Mouse (Mus musculus) forebrain, embryonic 12.5 days (tissue): ENCODE measurements around the gene Rps24. TPM values are rescaled to one million over a fixed set of nuclear protein-coding genes. Genes with fewer than 3 reads are reported as not detected.

Experiments used
- ATAC-seq: fragments of 200-750 bp; cut with Nextera tagmentation; 2 replicates; pipeline ENCODE4 v1.8.0; 2017; ENCODE audit warnings: moderate TSS enrichment; ENCODE audit not compliant: low FRiP score
- H3K27ac ChIP-seq: fragments of 300-500 bp; sonication (generic); 2 replicates; pipeline ENCODE4 v1.5.1; 2016; ENCODE audit warnings: mild to moderate bottlenecking
- H3K27me3 ChIP-seq: fragments of 300-500 bp; sonication (generic); 2 replicates; pipeline ENCODE4 v1.6.1; 2016; ENCODE audit warnings: mild to moderate bottlenecking
- H3K36me3 ChIP-seq: fragments of 300-500 bp; sonication (generic); replicated peaks from 2 replicates; pipeline ENCODE4 v1.6.1; 2016; ENCODE audit warnings: mild to moderate bottlenecking
- H3K4me1 ChIP-seq: fragments of 300-500 bp; sonication (generic); 2 replicates; pipeline ENCODE4 v1.6.1; 2016
- H3K4me2 ChIP-seq: fragments of 300-500 bp; sonication (generic); 2 replicates; pipeline ENCODE4 v1.6.1; 2016; ENCODE audit warnings: mild to moderate bottlenecking, moderate library complexity
- H3K4me3 ChIP-seq: fragments of 300-500 bp; sonication (generic); replicated peaks from 2 replicates; pipeline ENCODE4 v1.5.1; 2016; ENCODE audit warnings: mild to moderate bottlenecking
- H3K9ac ChIP-seq: fragments of 300-500 bp; sonication (generic); 2 replicates; pipeline ENCODE4 v1.6.1; 2016; ENCODE audit warnings: mild to moderate bottlenecking
- H3K9me3 ChIP-seq: fragments of 300-500 bp; sonication (generic); 2 replicates; pipeline ENCODE4 v1.6.1; 2016
- WGBS: fragments of 180-500 bp; shearing (Covaris S2); methylation state at CpG from one replicate; pipeline ENCODE4 v1.1.7; 2016; 5-methylcytosine and 5-hydroxymethylcytosine counted together
- polyA plus RNA-seq: library from polyadenylated mRNA; unstranded; fragments of >200 nt; fragmentation: Nextera tagmentation; extraction: Ambion mirVana; gene quantifications from 2 replicates; pipeline ENCODE4 v1.2.1, GENCODE M21; 2016

Gene Rps24
- polyA plus RNA-seq, 1 experiment from 2014 or later, result 1,043 TPM

GRCm38 (mm10) chr14:24521597-24521996, 34.7 kb downstream of the Rps24 start:
- Histone ChIP-seq H3K36me3 (no peaks in the 10 kb centered on the region), H3K27me3 (no peaks in the 10 kb centered on the region), H3K9ac (no peak overlapping the region), H3K9me3 (no peaks in the 10 kb centered on the region), H3K27ac (no peak overlapping the region), H3K4me2 (no peak overlapping the region), H3K4me3 (no peak overlapping the region), H3K4me1 (peaks cover 18% of the 10 kb centered on the region)
- 84% methylated on average over 8 of the region's 8 CpGs for WGBS
- no peak for ATAC-seq

GRCm38 (mm10) chr14:24525137-24525536, 38.2 kb downstream of the Rps24 start:
- H3K27me3 ChIP-seq, result no peaks in the 10 kb centered on the region
- H3K9me3 ChIP-seq, result no peaks in the 10 kb centered on the region
- H3K27ac ChIP-seq, result peak overlapping the region; percentile 91
- H3K4me3 ChIP-seq, result no peak overlapping the region
- no peaks in the 10 kb centered on the region for H3K36me3 ChIP-seq
- H3K4me2 ChIP-seq, result no peak overlapping the region; the same call in 1 of the 2 replicates
- 68% methylated on average over 3 of the region's 3 CpGs for WGBS
- H3K4me1 ChIP-seq, result peaks cover 32% of the 10 kb centered on the region
- ATAC-seq, result no peak
- H3K9ac ChIP-seq, result no peak overlapping the region

- 22% methylated on average over 10 of the region's 10 CpGs for WGBS
- ATAC-seq, result peak; percentile 59; the same call in 1 of the 2 replicates
- Histone ChIP-seq H3K4me1 (peaks cover 39% of the 10 kb centered on the region), H3K4me3 (no peak overlapping the region), H3K9me3 (no peaks in the 10 kb centered on the region), H3K36me3 (no peaks in the 10 kb centered on the region), H3K27me3 (no peaks in the 10 kb centered on the region), H3K4me2 (peak overlapping the region; percentile 31; the same call in 1 of the 2 replicates), H3K9ac (no peak overlapping the region), H3K27ac (peak overlapping the region; percentile 91)
These were observed 38.9 kb downstream of the Rps24 start for GRCm38 (mm10) chr14:24525677-24526415.

GRCm38 (mm10) chr14:24526440-24526839, 39.5 kb downstream of the Rps24 start:
- no peak overlapping the region for H3K9ac ChIP-seq
- ATAC-seq, result peak; percentile 18; the same call in 1 of the 2 replicates
- H3K9me3 ChIP-seq, result no peaks in the 10 kb centered on the region
- no peak overlapping the region for H3K4me3 ChIP-seq
- WGBS, result 27% methylated on average over 10 of the region's 10 CpGs
- H3K4me1 ChIP-seq, result peaks cover 43% of the 10 kb centered on the region
- peak overlapping the region; percentile 17 for H3K4me2 ChIP-seq
- H3K27ac ChIP-seq, result peak overlapping the region; percentile 91
- H3K36me3 ChIP-seq, result no peaks in the 10 kb centered on the region
- no peaks in the 10 kb centered on the region for H3K27me3 ChIP-seq

GRCm38 (mm10) chr14:24530228-24530627, 43.3 kb downstream of the Rps24 start:
- no peaks in the 10 kb centered on the region for H3K9me3 ChIP-seq
- peaks cover 68% of the 10 kb centered on the region for H3K4me1 ChIP-seq
- H3K9ac ChIP-seq, result no peak overlapping the region
- peak overlapping the region; percentile 57 for H3K27ac ChIP-seq
- ATAC-seq, result peak; percentile 72
- no peaks in the 10 kb centered on the region for H3K36me3 ChIP-seq
- H3K4me3 ChIP-seq, result no peak overlapping the region
- under 1% methylated on average over 6 of the region's 6 CpGs for WGBS
- H3K4me2 ChIP-seq, result 0 out of 2 replicates have a peak overlapping the region, but pooled peaks have one; percentile 9
- no peaks in the 10 kb centered on the region for H3K27me3 ChIP-seq

GRCm38 (mm10) chr14:24534865-24535545, 48.1 kb downstream of the Rps24 start:
- H3K4me2 ChIP-seq, result no peak overlapping the region
- no peaks in the 10 kb centered on the region for H3K9me3 ChIP-seq
- H3K27ac ChIP-seq, result peak overlapping the region; percentile 6
- 52% methylated on average over 9 of the region's 9 CpGs for WGBS
- H3K9ac ChIP-seq, result no peak overlapping the region
- ATAC-seq, result peak; percentile 54; the same call in 1 of the 2 replicates
- no peak overlapping the region for H3K4me3 ChIP-seq
- no peaks in the 10 kb centered on the region for H3K36me3 ChIP-seq
- peaks cover 49% of the 10 kb centered on the region for H3K4me1 ChIP-seq
- no peaks in the 10 kb centered on the region for H3K27me3 ChIP-seq

- Histone ChIP-seq H3K36me3 (no peaks in the 10 kb centered on the region), H3K4me2 (no peak overlapping the region), H3K9me3 (no peaks in the 10 kb centered on the region), H3K27ac (no peak overlapping the region), H3K4me1 (no peaks in the 10 kb centered on the region), H3K4me3 (no peak overlapping the region), H3K27me3 (no peaks in the 10 kb centered on the region), H3K9ac (no peak overlapping the region)
- 78% methylated on average over 4 of the region's 4 CpGs for WGBS
- ATAC-seq, result no peak
These were observed 56.0 kb downstream of the Rps24 start for GRCm38 (mm10) chr14:24542901-24543300.

GRCm38 (mm10) chr14:24544057-24544456, 57.1 kb downstream of the Rps24 start:
- no peak for ATAC-seq

More at GRCm38 (mm10) chr14:24544057-24544456, 57.1 kb downstream of the Rps24 start:
- Histone ChIP-seq H3K4me1 (no peaks in the 10 kb centered on the region), H3K9ac (no peak overlapping the region), H3K36me3 (no peaks in the 10 kb centered on the region), H3K27ac (no peak overlapping the region), H3K4me2 (no peak overlapping the region), H3K4me3 (no peak overlapping the region), H3K27me3 (no peaks in the 10 kb centered on the region), H3K9me3 (no peaks in the 10 kb centered on the region)
- 26% methylated on average over 2 of the region's 2 CpGs for WGBS

Other genes with a start within 250 kb of the Rps24 start
- 20.9 and 22.5 TPM in 2 replicates for gene Dlg5, start 241.2 kb upstream of the Rps24 start, polyA plus RNA-seq
- not detected in 2 replicates for gene E330034G19Rik, start 193.9 kb upstream of the Rps24 start, polyA plus RNA-seq
- gene Polr3a, start 67 bp upstream of the Rps24 start, polyA plus RNA-seq, result 19.3 and 21.3 TPM in 2 replicates